Mouse (Mus musculus) heart, adult 2 months (tissue): ENCODE measurements at regions not wholly inside any gene's neighbourhood (a gene's known extent, or its start where the extent isn't known, plus 50 kb on each side); places are given as distances from the start of the nearest gene placed in this dataset.

Experiments used
- CTCF ChIP-seq: fragments of 200-600 bp; IDR thresholded peaks from 2 replicates; pipeline ENCODE4 v1.8.1; 2022; ENCODE audit warnings: antibody characterized with exemption, mild to moderate bottlenecking, moderate library complexity
- EP300 ChIP-seq: fragments of 200-500 bp; IDR thresholded peaks from 2 replicates; pipeline ENCODE4 v1.6.1; 2011; ENCODE audit warnings: low read depth, low read length, control low read depth; ENCODE audit not compliant: insufficient read depth
- POLR2A ChIP-seq: fragments of 200-500 bp; IDR thresholded peaks from 2 replicates; pipeline ENCODE4 v1.6.1; 2011; ENCODE audit warnings: mild to moderate bottlenecking, low read depth, low read length, control low read depth; ENCODE audit not compliant: insufficient read depth

- TF ChIP-seq CTCF (no peak), EP300 (no peak), POLR2A (no peak)
These were observed 73.9 kb downstream of the 2410131K14Rik start for GRCm38 (mm10) chr5:118318883-118319282.
